Mouse (Mus musculus): Measurements from ENCODE around the gene Tecpr1. TPM values are rescaled to one million over a fixed set of nuclear protein-coding genes. Genes with fewer than 3 reads are reported as not detected.

Gene Tecpr1
- polyA plus RNA-seq, 1 experiment: 71.1 TPM

DNA sequence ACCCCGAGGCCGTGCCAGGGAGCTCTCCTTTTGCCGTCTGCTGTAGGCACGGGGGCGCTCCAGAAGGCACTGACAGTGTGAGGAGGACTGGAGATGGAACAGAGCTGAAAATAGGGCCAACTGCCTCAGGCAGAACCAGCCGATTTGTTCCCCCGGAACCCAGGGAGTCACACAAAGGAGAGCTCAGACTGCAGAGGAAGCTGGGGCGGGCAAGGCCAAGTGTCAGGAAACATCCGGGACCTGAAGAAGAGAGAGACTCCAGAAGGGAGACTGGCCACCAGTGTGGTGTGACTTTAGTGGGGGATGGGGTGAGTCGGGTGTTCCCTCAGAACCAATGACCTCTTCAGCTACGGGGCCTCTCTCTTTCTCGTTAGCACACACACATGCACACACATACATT lies 4.1 kb downstream of the Tecpr1 start:
- Histone ChIP-seq H3K27ac (ENCODE audit: insufficient read depth, low read length) (no peak overlapping the region; the same call in 1 of the 2 replicates), H3K27me3 (ENCODE audit: control insufficient read depth, insufficient read depth, low read length) (no peaks in the 10 kb centered on the region), H3K4me3 (ENCODE audit: extremely low read depth, insufficient read depth, insufficient read length) (no peak overlapping the region), H3K36me3 (ENCODE audit: control insufficient read depth, insufficient read depth, low read length) (peaks cover 5% of the 10 kb centered on the region; the same call in 1 of the 2 replicates), H3K4me1 (ENCODE audit: control insufficient read depth, insufficient read depth, insufficient read length) (peaks cover 25% of the 10 kb centered on the region; the same call in 1 of the 2 replicates)
- 77% methylated on average over 12 of the region's 12 CpGs for WGBS
- DNase-seq (ENCODE audit: low read depth in 1 of 2, low spot score in 2 of 2): no peak
- TF ChIP-seq POLR2A (IDR thresholded peaks at IDR 0.05; ENCODE audit: low read depth, low read length) (no peak), CTCF (IDR thresholded peaks at IDR 0.05; ENCODE audit: extremely low read depth, insufficient read depth, insufficient read length, insufficient replicate concordance) (no peak)

DNA sequence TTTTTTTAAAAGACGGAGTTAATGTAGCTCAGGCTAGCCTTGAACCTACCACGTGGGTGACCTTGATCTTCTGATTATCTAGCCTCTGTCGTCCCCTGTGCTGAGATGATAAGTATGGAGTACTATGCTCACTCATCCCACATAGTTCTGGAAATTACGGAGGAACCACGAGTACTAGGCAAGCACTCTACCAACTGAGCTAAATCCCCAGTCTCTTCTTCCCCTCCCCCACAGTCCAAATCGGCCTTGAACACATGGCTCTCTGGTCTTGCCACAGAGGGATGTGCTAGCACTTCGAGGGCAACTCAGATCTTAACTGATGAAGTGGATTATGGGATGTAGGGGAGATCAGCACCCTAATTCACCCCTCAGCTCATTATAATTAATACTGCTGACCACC lies 5.4 kb downstream of the Tecpr1 start:
- no peak overlapping the region for H3K27ac ChIP-seq (ENCODE audit: insufficient read depth, low read length)
- DNase-seq (ENCODE audit: low read depth in 1 of 2, low spot score in 2 of 2): no peak
- H3K27me3 ChIP-seq (ENCODE audit: control insufficient read depth, insufficient read depth, low read length): no peaks in the 10 kb centered on the region
- 79% methylated on average over 7 of the region's 7 CpGs for WGBS
- TF ChIP-seq POLR2A (IDR thresholded peaks at IDR 0.05; ENCODE audit: low read depth, low read length) (no peak), CTCF (IDR thresholded peaks at IDR 0.05; ENCODE audit: extremely low read depth, insufficient read depth, insufficient read length, insufficient replicate concordance) (no peak)
- H3K4me1 ChIP-seq (ENCODE audit: control insufficient read depth, insufficient read depth, insufficient read length): peaks cover 25% of the 10 kb centered on the region; the same call in 1 of the 2 replicates
- no peak overlapping the region for H3K4me3 ChIP-seq (ENCODE audit: extremely low read depth, insufficient read depth, insufficient read length)
- H3K36me3 ChIP-seq (ENCODE audit: control insufficient read depth, insufficient read depth, low read length): peaks cover 10% of the 10 kb centered on the region

DNA sequence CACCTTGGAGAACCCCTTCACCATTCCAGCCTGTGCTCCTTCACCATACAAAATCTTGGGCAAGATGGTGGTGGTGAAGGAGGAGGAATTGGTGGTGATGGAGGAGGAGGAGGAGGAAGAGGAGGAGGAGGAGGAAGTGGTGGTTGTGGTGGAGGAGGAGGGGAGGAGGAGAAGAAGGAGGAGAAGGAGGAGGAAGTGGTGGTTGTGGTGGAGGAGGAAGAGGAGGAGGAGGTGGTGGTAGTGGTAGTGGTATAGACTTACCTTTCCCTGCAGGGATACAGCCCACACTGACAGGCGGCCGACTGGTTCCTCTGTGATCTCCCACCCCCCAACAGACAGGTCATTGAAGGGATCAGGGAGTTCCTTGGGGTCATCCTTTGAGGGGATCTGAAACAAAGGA lies 7.4 kb downstream of the Tecpr1 start:
- Histone ChIP-seq H3K27me3 (ENCODE audit: control insufficient read depth, insufficient read depth, low read length) (no peaks in the 10 kb centered on the region), H3K27ac (ENCODE audit: insufficient read depth, low read length) (no peak overlapping the region), H3K4me1 (ENCODE audit: control insufficient read depth, insufficient read depth, insufficient read length) (peaks cover 10% of the 10 kb centered on the region; the same call in 1 of the 2 replicates), H3K4me3 (ENCODE audit: extremely low read depth, insufficient read depth, insufficient read length) (no peak overlapping the region), H3K36me3 (ENCODE audit: control insufficient read depth, insufficient read depth, low read length) (peaks cover 17% of the 10 kb centered on the region)
- TF ChIP-seq POLR2A (IDR thresholded peaks at IDR 0.05; ENCODE audit: low read depth, low read length): no peak
- WGBS: 33% methylated on average over 2 of the region's 2 CpGs
- DNase-seq (ENCODE audit: low read depth in 1 of 2, low spot score in 2 of 2): no peak

DNA sequence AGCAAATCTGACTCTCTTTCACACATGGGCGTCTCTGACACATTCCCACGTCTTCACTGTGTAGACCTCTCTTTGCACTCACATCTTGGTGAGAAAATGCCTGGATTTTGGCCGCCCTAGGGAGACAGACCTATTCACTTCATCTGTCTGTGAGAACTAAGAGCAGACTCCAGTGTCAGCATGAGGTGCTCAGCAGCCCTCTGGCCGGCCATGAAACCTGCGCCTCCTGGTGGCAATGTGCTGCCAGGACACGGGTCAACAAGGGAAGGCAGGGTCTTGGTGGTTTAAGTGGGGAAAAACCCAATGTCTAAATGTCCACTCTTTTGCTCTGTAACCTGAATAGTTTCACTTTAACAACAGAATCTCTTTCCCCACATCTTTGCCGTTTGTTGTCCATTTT lies 9.0 kb downstream of the Tecpr1 start:
- H3K27ac ChIP-seq (ENCODE audit: insufficient read depth, low read length): no peak overlapping the region
- H3K4me1 ChIP-seq (ENCODE audit: control insufficient read depth, insufficient read depth, insufficient read length): peaks cover 7% of the 10 kb centered on the region; the same call in 1 of the 2 replicates
- peak in 1 of 2 experiments; percentile 62 for DNase-seq (ENCODE audit: low read depth in 1 of 2, low spot score in 2 of 2)
- H3K4me3 ChIP-seq (ENCODE audit: extremely low read depth, insufficient read depth, insufficient read length): no peak overlapping the region
- no peaks in the 10 kb centered on the region for H3K27me3 ChIP-seq (ENCODE audit: control insufficient read depth, insufficient read depth, low read length)
- 54% methylated on average over 7 of the region's 7 CpGs for WGBS
- peaks cover 30% of the 10 kb centered on the region for H3K36me3 ChIP-seq (ENCODE audit: control insufficient read depth, insufficient read depth, low read length)
- TF ChIP-seq POLR2A (IDR thresholded peaks at IDR 0.05; ENCODE audit: low read depth, low read length) (no peak), CTCF (IDR thresholded peaks at IDR 0.05; ENCODE audit: extremely low read depth, insufficient read depth, insufficient read length, insufficient replicate concordance) (peak; percentile 93)

DNA sequence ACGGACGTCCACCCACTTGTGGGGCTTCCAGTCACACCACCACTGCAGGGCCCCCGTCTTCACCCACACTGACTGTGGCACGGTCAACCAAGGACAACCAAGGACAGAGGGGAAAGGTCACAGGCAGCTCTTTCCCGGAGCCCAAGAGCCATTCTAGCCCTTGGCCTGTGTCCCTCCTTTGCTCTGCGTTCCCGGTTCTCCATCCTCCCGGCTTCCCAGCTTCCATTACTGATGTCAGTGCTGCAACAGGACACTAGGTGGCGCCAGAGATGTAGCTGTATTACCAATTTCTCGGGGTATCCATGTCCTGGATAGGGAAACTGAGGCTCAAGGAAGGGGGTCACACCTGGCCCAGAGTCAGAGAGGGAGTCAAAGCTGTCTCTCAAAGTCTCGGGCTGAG lies 15.9 kb downstream of the Tecpr1 start:
- peaks cover 48% of the 10 kb centered on the region for H3K36me3 ChIP-seq (ENCODE audit: control insufficient read depth, insufficient read depth, low read length)
- TF ChIP-seq CTCF (IDR thresholded peaks at IDR 0.05; ENCODE audit: extremely low read depth, insufficient read depth, insufficient read length, insufficient replicate concordance) (peak; percentile 76; the same call in 1 of the 2 replicates), POLR2A (IDR thresholded peaks at IDR 0.05; ENCODE audit: low read depth, low read length) (no peak)
- no peaks in the 10 kb centered on the region for H3K4me1 ChIP-seq (ENCODE audit: control insufficient read depth, insufficient read depth, insufficient read length)
- no peak overlapping the region for H3K27ac ChIP-seq (ENCODE audit: insufficient read depth, low read length)
- no peaks in the 10 kb centered on the region for H3K27me3 ChIP-seq (ENCODE audit: control insufficient read depth, insufficient read depth, low read length)
- 62% methylated on average over 11 of the region's 11 CpGs for WGBS
- no peak overlapping the region for H3K4me3 ChIP-seq (ENCODE audit: extremely low read depth, insufficient read depth, insufficient read length)
- no peak for DNase-seq (ENCODE audit: low read depth in 1 of 2, low spot score in 2 of 2)

DNA sequence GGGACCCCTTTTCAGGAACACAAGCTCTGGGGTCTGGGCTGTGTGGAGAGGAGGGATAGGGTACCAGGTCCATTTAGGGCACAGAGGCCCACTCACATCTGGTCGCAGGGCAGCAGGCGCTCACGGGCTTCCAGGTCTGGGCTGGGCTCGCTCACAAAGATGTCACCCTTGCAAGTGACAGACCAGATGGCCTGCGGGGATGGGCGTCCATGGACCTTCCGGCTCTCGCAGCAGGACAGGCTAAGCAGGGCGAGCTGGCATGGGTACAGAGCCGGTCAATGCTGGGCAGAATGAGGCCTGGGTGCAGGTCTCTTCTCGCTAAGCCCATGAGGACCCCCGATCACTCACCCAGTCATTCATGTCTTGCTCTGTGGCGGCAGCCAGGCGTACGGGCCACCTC lies 17.3 kb downstream of the Tecpr1 start:
- no peak overlapping the region for H3K27ac ChIP-seq (ENCODE audit: insufficient read depth, low read length)
- WGBS: 97% methylated on average over 15 of the region's 15 CpGs
- peaks cover 44% of the 10 kb centered on the region for H3K36me3 ChIP-seq (ENCODE audit: control insufficient read depth, insufficient read depth, low read length)
- DNase-seq (ENCODE audit: low read depth in 1 of 2, low spot score in 2 of 2): no peak
- no peak for TF ChIP-seq CTCF (IDR thresholded peaks at IDR 0.05; ENCODE audit: extremely low read depth, insufficient read depth, insufficient read length, insufficient replicate concordance)
- no peak for TF ChIP-seq POLR2A (IDR thresholded peaks at IDR 0.05; ENCODE audit: low read depth, low read length)
- H3K4me1 ChIP-seq (ENCODE audit: control insufficient read depth, insufficient read depth, insufficient read length): no peaks in the 10 kb centered on the region
- H3K4me3 ChIP-seq (ENCODE audit: extremely low read depth, insufficient read depth, insufficient read length): no peak overlapping the region
- no peaks in the 10 kb centered on the region for H3K27me3 ChIP-seq (ENCODE audit: control insufficient read depth, insufficient read depth, low read length)

GRCm38 (mm10) chr5:144204911-144205310 lies 18.5 kb downstream of the Tecpr1 start:
- Histone ChIP-seq H3K27ac (ENCODE audit: insufficient read depth, low read length) (no peak overlapping the region), H3K36me3 (ENCODE audit: control insufficient read depth, insufficient read depth, low read length) (peaks cover 38% of the 10 kb centered on the region), H3K4me3 (ENCODE audit: extremely low read depth, insufficient read depth, insufficient read length) (no peak overlapping the region), H3K27me3 (ENCODE audit: control insufficient read depth, insufficient read depth, low read length) (no peaks in the 10 kb centered on the region), H3K4me1 (ENCODE audit: control insufficient read depth, insufficient read depth, insufficient read length) (no peaks in the 10 kb centered on the region)
- TF ChIP-seq CTCF (IDR thresholded peaks at IDR 0.05; ENCODE audit: extremely low read depth, insufficient read depth, insufficient read length, insufficient replicate concordance): no peak
- TF ChIP-seq POLR2A (IDR thresholded peaks at IDR 0.05; ENCODE audit: low read depth, low read length): no peak
- no peak for DNase-seq (ENCODE audit: low read depth in 1 of 2, low spot score in 2 of 2)
- 96% methylated on average over 10 of the region's 10 CpGs for WGBS
